Mouse (Mus musculus): ENCODE results near the gene Slc26a10.
"Not testable (repeated sequence)": the region's sequence is repeated elsewhere in the genome, so short reads cannot be mapped to it uniquely, and the experiment has no call there.

The Slc26a10 gene

GRCm38 (mm10) chr10:127197505-127198110 is 17.2 kb upstream of the Slc26a10 start:
- no peak for DNase-seq

- no peak for DNase-seq
These were observed 16.7 kb upstream of the Slc26a10 start for GRCm38 (mm10) chr10:127197104-127197503.

DNA sequence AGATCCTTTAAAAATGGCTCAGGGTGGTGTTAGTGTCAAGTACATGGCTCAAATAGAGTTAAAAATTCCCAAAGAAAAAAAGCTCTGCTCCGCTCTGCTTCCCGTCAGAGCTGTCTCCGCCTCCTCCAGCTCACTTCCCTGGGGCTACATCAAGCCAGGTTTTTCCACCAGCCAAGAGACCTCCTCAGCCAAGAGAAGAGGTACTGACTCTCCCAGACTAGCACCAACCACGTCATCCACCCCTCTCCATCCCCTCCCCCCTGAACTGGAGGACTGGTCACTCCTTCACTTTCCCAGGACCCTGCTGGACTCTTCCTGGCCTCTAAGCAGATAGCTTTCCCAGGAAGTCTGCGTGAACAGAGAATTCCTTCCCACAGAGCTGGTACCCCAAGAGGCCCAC is 15.9 kb upstream of the Slc26a10 start:
- peak; percentile 53 for DNase-seq

- DNase-seq, result peak; percentile 45
These were observed 15.1 kb upstream of the Slc26a10 start, which contains the start of gene Dtx3 for GRCm38 (mm10) chr10:127195328-127196129. TSS of gene Dtx3 (minus strand) at chr10:127195728.

- peak; percentile 64 for DNase-seq
These were observed 14.2 kb upstream of the Slc26a10 start for GRCm38 (mm10) chr10:127194428-127195327.

DNA sequence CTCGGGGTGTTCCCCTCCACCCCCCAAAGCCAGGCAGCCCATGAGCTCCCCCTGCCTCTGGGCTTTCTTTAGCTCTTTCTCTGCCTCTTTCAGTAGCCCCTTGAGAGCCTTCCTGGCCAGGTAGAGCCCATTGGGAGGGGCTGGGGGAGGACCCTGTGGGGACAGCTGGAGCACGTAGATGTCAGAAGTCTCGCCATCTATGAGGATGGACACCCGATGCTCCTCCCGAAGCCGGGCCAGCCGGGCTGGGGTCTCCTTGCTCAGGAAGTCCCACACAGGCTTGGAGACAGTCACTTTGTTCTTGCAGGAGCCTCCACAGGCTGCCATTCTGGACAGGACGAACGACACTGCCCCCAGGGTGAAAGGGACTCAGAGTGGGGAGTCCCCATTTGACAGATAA is 12.6 kb upstream of the Slc26a10 start:
- DNase-seq, result no peak

DNA sequence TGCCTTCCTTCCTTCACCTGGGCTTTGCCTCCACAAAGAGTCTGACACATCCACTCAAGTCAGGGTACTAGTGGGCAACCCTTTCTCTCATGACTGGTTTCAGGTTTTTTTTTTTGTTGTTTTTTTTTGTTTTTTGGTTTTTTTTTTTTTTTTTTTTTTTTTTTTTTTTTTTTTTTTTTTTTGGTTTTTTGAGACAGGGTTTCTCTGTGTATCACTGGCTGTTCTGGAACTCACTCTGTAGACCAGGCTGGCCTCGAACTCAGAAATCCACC is 11.5 kb upstream of the Slc26a10 start:
- not testable (repeated sequence) for DNase-seq

- DNase-seq, result no peak
These were observed 11.0 kb upstream of the Slc26a10 start for GRCm38 (mm10) chr10:127191191-127192056.

- no peak for DNase-seq
These were observed 10.1 kb upstream of the Slc26a10 start for GRCm38 (mm10) chr10:127190398-127191190.

- DNase-seq, result no peak
These were observed 9.4 kb upstream of the Slc26a10 start, which contains the start of gene Arhgef25 for GRCm38 (mm10) chr10:127189651-127190381. TSS of gene Arhgef25 (minus strand) at chr10:127190083.

- DNase-seq, result peak; percentile 50
These were observed 8.7 kb upstream of the Slc26a10 start for GRCm38 (mm10) chr10:127189116-127189650.

DNA sequence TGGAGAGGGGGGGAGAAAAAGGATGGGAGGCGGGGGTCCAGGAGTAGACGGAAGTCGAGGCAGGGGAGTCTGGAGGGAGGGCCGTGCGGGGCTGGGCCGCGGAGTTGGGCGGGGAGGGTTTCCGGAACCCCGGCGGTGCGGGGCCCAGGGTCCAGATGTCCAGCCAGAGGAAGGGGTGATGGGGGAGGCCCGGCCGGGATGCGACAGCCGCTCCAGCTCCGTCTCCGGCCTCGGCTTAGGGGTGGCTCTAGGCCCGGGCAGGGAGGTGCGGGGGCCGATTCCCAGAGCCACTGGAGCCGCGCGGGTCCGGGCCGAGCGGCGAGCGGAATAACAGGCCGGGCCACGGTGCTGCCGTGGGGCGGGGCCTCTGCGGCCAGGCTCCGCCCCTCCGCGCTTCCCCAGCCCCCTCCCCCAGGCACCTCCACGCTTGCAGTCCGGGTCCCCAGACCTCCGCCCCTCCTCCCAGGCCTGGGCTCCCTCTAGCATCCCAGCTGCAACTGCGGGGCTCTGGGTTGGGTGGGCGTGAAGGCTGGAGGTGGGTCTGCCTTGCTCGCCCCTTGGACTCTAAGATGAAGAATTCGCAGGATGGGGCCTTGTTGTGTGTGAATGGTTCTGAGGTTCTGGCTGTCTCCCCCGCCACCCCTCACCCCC is 8.1 kb upstream of the Slc26a10 start:
- peak; percentile 70 for DNase-seq

- DNase-seq, result no peak
These were observed 7.6 kb upstream of the Slc26a10 start for GRCm38 (mm10) chr10:127188079-127188453.

- DNase-seq, result no peak
These were observed 7.1 kb upstream of the Slc26a10 start for GRCm38 (mm10) chr10:127187371-127188078.

DNA sequence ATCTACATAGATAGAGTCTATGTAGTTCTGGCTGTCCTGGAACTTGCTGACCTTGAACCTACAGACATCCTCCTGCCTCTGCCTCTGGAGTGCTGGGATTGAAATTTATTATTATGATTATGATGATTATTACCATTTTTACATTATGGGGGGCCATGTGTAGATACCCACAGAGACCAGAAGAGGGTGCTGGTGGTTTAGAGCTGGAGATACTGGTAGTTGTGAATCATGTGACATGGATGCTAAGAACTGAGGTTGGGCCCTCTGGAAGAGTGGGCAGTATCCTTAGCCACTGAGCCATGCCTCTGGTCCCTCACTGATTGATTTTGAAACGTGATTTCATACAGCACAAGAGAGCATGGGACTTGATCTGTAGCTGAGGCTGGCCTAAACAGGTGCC is 6.0 kb upstream of the Slc26a10 start:
- no peak for DNase-seq

DNA sequence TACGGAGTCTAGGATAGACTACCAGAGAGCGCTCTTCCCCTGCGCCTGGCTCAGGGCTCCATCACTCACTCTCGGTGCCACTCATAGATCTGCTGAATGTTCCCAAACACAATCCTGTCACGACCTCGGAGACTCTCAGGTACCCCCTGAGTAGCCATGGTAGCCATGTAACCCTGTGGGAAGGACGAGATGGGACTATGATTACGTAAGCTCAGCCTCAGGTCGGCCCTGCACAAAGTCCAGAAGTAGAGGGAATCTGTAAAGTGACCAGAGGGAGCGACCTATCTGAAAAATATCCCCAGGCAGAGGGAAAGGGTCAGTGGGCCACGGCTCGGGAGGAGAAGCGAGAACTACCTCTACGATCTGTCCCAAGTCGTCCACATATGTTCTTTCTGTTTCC is 5.1 kb upstream of the Slc26a10 start:
- DNase-seq, result no peak

GRCm38 (mm10) chr10:127185101-127185500 is 4.7 kb upstream of the Slc26a10 start:
- DNase-seq, result no peak

DNA sequence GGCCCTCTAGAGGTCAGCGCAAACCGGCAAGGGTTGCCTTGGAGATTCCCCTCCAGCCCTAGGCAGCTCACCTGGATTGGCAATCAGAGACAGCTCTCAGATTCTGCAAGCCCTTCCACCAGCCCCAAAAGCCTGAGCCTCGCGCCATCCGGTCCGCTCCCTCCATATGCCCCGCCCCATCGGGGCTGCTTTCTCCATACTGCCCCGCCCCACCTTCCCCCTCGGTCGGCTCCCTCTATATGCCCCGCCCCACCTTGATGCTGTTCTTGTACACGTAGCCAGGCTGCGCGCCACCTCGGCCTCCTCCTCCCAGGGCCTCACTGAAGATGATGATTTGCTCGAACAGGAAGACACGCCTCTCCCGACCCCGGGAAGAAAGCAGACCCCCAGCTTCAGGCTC is 3.3 kb upstream of the Slc26a10 start:
- no peak for DNase-seq

DNA sequence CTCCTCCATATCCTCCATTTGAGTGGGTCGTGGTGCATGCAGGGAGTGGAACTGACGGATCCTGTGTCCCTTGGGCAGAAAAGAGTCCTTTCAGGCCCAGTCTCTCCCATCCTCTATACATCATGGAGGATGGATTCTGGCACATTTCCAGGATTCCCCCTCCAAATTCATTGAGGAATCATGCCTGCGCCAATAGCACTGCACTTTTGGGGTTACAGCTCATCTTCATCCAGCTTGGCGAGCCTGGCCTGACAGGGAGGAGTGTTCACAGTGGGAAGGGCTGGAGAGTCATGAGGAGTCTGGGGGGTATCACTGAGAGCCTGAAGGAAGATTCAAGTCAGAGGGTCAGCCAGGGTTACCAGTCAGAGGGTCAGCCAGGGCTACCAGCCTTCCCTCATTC is 2.2 kb upstream of the Slc26a10 start:
- DNase-seq, result no peak

- DNase-seq, result no peak
These were observed 1.1 kb upstream of the Slc26a10 start for GRCm38 (mm10) chr10:127181566-127181965.
